Mouse (Mus musculus) forebrain, embryonic 13.5 days (tissue): ENCODE results near the gene Gde1. TPM values are rescaled to one million over a fixed set of nuclear protein-coding genes. Genes with fewer than 3 reads are reported as not detected.

Experiments used
- ATAC-seq: fragments of 200-750 bp; cut with Nextera tagmentation; 2 replicates; pipeline ENCODE4 v1.8.0; 2017
- H3K27ac ChIP-seq: fragments of 300-500 bp; sonication (generic); 2 replicates; pipeline ENCODE4 v1.5.1; 2015; ENCODE audit warnings: inconsistent platforms, mild to moderate bottlenecking, moderate library complexity
- H3K27me3 ChIP-seq: fragments of 300-500 bp; sonication (generic); 2 replicates; pipeline ENCODE4 v1.6.1; 2015; ENCODE audit warnings: mild to moderate bottlenecking, inconsistent platforms
- H3K36me3 ChIP-seq: fragments of 300-500 bp; sonication (generic); 2 replicates; pipeline ENCODE4 v1.6.1; 2015; ENCODE audit warnings: mild to moderate bottlenecking, inconsistent platforms; ENCODE audit not compliant: poor library complexity, severe bottlenecking
- H3K4me1 ChIP-seq: fragments of 300-500 bp; sonication (generic); 2 replicates; pipeline ENCODE4 v1.6.1; 2015; ENCODE audit warnings: inconsistent platforms
- H3K4me2 ChIP-seq: fragments of 300-500 bp; sonication (generic); 2 replicates; pipeline ENCODE4 v1.6.1; 2015; ENCODE audit warnings: inconsistent platforms, mild to moderate bottlenecking, moderate library complexity
- H3K4me3 ChIP-seq: fragments of 300-500 bp; sonication (generic); 2 replicates; pipeline ENCODE4 v1.5.1; 2015; ENCODE audit warnings: mild to moderate bottlenecking, inconsistent platforms
- H3K9ac ChIP-seq: fragments of 300-500 bp; sonication (generic); 2 replicates; pipeline ENCODE4 v1.6.1; 2015; ENCODE audit warnings: mild to moderate bottlenecking, inconsistent platforms
- H3K9me3 ChIP-seq: fragments of 300-500 bp; sonication (generic); replicated peaks from 2 replicates; pipeline ENCODE4 v1.6.1; 2016; ENCODE audit warnings: inconsistent platforms
- WGBS: fragments of 180-500 bp; shearing (Covaris S2); methylation state at CpG from one replicate; pipeline ENCODE4 v1.1.7; 2015; 5-methylcytosine and 5-hydroxymethylcytosine counted together
- polyA plus RNA-seq: library from polyadenylated mRNA; unstranded; fragments of >200 nt; fragmentation: Nextera tagmentation; extraction: Ambion mirVana; gene quantifications from 2 replicates; pipeline ENCODE4 v1.2.1, GENCODE M21; 2015

Gde1 gene
- polyA plus RNA-seq, 1 experiment from 2014 or later = 126 TPM

DNA sequence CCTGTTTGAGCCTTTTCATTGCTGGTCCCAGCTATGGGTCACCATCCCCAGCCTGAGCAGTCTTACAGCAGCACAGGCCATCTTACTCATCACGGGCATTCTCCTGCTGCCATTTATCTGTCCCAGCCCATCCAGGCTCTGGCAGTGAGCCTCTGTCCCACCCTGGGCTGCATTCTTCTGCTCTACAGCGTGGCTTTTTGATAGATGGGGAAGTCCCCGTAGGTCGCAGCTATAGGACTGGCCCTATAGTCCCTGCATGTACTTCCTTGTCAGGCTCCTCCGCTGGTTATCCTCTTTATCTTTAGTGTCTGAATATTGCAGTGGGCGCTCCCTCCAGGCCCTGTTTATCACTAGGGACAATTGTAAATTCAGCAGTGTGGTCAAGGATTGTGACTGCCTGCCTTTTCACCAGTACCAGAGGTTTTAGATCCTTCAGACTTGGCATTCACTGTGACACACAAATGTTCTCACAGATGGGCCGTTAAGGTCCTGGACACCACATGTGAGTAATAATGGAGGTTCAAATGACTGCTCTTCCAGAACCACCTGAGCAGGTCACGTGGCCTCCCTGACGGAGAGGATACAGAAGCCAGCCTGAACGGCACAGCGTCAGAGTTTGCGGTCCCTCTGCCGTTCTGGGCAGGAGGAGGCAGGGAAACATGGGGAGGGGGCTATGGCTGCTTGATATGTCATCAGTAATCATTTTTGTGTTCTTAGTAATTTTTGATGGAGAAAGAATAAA lies 23.4 kb upstream of the Gde1 start:
- Histone ChIP-seq H3K36me3 (peaks cover 95% of the 10 kb centered on the region), H3K27me3 (no peaks in the 10 kb centered on the region), H3K4me2 (no peak overlapping the region), H3K4me3 (no peak overlapping the region), H3K9me3 (no peaks in the 10 kb centered on the region), H3K9ac (no peak overlapping the region), H3K27ac (no peak overlapping the region), H3K4me1 (no peaks in the 10 kb centered on the region)
- WGBS = 94% methylated on average over 13 of the region's 13 CpGs
- ATAC-seq = no peak

DNA sequence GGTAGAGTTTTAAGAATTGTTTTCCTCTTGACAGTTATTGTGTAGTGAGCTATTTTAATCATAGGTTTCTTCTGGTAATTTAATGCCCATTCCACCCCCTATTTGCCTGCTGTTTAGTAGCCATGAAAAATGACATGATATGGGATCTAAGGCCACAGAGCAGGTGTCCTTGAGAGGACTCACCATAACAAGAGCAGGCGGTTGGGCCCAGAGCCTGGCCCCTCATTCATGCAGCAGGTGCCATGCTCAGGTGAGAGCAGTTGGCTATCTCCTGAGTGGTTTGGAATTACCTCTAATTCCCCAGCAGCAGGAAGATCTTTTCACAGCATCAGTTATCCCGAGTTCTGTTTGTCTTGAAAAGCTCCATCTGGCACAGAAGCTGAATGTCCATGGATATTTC lies 19.9 kb upstream of the Gde1 start:
- no peak overlapping the region for H3K4me3 ChIP-seq
- H3K4me2 ChIP-seq = no peak overlapping the region
- H3K4me1 ChIP-seq = no peaks in the 10 kb centered on the region
- ATAC-seq = no peak
- H3K27ac ChIP-seq = no peak overlapping the region
- WGBS = 88% methylated on average over 2 of the region's 2 CpGs
- no peaks in the 10 kb centered on the region for H3K9me3 ChIP-seq
- no peak overlapping the region for H3K9ac ChIP-seq
- H3K27me3 ChIP-seq = no peaks in the 10 kb centered on the region
- peaks cover 87% of the 10 kb centered on the region for H3K36me3 ChIP-seq

DNA sequence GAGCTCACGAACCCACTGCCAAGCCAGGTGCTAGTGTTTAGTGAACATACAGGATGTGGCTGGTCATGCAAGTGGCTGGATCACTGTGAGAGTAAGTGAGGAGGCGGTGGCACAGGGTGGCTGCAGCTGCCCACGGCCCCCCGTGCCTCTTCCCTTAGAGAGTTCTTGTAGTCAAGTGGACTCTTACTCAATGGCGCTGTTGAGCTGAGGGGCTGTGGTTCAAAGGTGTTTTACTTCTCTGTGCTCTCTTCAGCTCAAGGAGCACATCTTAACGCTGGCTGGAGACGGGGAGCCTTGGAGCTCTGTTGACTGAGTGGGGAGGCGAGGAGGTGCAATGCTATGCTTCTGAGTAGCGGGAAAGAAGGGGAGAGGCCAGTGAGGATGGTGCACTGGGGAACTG lies 18.3 kb upstream of the Gde1 start:
- no peaks in the 10 kb centered on the region for H3K27me3 ChIP-seq
- no peak overlapping the region for H3K4me3 ChIP-seq
- no peak for ATAC-seq
- H3K36me3 ChIP-seq = peaks cover 77% of the 10 kb centered on the region
- 87% methylated on average over 9 of the region's 9 CpGs for WGBS
- H3K4me1 ChIP-seq = no peaks in the 10 kb centered on the region
- H3K27ac ChIP-seq = no peak overlapping the region
- H3K9me3 ChIP-seq = no peaks in the 10 kb centered on the region
- no peak overlapping the region for H3K4me2 ChIP-seq
- H3K9ac ChIP-seq = no peak overlapping the region

DNA sequence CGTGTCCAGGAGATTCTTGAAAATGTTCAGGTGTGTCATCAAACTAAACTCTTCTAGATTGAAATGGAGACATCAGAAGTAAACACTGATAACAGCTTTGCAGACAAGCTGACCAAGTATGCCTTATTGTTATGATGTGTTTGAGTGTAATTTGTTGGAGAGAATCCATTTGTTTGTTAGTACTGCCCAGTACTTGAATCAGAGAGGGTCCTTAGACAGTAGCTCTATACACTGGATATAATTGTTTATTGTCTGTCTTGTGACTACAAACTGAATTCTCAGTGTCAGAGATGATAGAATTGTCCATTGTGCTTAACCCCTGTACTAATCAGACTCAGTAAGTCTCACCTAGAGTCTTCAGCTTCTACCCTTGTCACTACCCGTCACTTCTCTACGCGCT lies 12.5 kb upstream of the Gde1 start:
- Histone ChIP-seq H3K4me3 (no peak overlapping the region), H3K27ac (no peak overlapping the region), H3K9me3 (no peaks in the 10 kb centered on the region), H3K36me3 (peaks cover 61% of the 10 kb centered on the region), H3K4me1 (peaks cover 12% of the 10 kb centered on the region), H3K27me3 (no peaks in the 10 kb centered on the region), H3K4me2 (no peak overlapping the region), H3K9ac (no peak overlapping the region)
- WGBS = 98% methylated on average over 4 of the region's 4 CpGs
- ATAC-seq = no peak

DNA sequence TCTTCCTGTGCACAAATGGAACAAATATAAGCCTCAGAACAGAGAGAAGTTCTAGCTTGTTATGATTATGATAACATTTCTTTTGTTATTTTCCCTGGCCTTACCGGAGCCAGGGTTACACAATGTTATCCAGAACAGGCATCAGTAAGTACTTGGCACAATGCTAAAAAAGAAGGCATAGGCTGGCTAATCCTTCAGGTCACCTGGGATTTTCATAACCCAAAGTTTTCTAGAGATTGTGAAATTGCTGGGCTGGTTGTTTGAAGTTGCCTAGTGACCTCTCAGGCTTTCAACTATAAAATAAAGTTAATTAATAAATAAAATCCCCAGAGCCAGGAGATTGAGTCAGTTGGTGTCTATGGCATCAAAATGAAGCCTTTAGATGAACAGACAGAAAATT lies 9.3 kb upstream of the Gde1 start:
- no peak overlapping the region for H3K9ac ChIP-seq
- no peaks in the 10 kb centered on the region for H3K9me3 ChIP-seq
- WGBS = 86% methylated on average over 1 of the region's 1 CpGs
- no peak overlapping the region for H3K27ac ChIP-seq
- no peak for ATAC-seq
- no peak overlapping the region for H3K4me3 ChIP-seq
- peaks cover 39% of the 10 kb centered on the region for H3K36me3 ChIP-seq
- no peak overlapping the region for H3K4me2 ChIP-seq
- H3K27me3 ChIP-seq = no peaks in the 10 kb centered on the region
- H3K4me1 ChIP-seq = peaks cover 15% of the 10 kb centered on the region

DNA sequence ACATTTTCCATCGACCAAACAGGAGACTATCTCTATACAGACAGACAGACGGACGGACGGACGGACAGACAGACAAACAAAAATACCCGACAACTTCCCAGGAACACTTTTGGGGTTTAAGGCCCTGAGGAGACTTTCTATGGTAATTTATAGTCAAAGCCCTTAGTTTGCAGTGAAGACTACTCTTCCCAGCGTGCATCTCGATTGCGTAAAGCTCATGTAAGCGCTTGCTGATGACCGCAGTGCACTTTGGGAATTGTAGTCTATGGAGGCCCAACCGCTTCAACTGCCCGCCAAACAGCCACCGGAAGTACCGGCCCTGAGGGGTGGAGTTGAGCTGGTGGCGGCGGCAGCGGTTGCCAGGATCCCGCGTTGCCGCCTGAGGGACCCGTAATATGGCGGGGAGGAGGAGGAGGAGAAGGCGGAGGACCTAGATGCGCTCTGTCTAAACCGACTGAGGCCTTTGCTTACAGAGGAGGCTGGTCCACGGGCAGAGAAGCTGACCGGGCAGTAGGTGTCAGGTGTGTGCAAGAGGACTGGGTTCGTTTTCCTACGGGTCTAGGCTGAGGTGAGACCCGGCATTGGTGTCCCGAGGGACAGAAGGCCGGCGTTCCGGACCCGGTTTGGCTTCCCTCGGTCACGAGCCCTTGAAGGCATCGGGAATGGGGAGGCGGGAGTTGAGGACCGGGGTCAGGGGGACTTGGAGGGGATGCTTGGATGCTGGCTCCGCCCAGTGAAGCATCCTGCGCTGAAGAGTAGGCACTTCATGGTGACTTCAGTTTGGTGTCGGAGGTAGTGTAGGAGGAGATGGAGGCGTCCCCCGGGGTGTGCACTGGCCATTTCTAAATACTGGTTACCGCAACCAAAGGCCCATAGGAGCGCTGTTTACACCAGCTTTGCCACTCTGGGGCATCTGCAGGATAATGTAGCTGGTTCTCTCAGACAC lies 6.9 kb upstream of the Gde1 start, which contains the start of gene Ccp110:
Ccp110 (plus strand) TSS at position 325 of the 946 bp plus-strand sequence.
- peaks cover 25% of the 10 kb centered on the region for H3K36me3 ChIP-seq
- H3K9ac ChIP-seq = peak within 1 kb of the TSS; percentile 84
- no peaks in the 10 kb centered on the region for H3K27me3 ChIP-seq
- ATAC-seq = peak; percentile 99
- peaks cover 15% of the 10 kb centered on the region for H3K4me1 ChIP-seq
- peak within 1 kb of the TSS; percentile 77 for H3K4me2 ChIP-seq
- 1% methylated on average over 48 of the region's 48 CpGs for WGBS
- H3K27ac ChIP-seq = peak within 1 kb of the TSS; percentile 64; the same call in 1 of the 2 replicates
- H3K9me3 ChIP-seq = no peaks in the 10 kb centered on the region
- peak within 1 kb of the TSS; percentile 96 for H3K4me3 ChIP-seq

DNA sequence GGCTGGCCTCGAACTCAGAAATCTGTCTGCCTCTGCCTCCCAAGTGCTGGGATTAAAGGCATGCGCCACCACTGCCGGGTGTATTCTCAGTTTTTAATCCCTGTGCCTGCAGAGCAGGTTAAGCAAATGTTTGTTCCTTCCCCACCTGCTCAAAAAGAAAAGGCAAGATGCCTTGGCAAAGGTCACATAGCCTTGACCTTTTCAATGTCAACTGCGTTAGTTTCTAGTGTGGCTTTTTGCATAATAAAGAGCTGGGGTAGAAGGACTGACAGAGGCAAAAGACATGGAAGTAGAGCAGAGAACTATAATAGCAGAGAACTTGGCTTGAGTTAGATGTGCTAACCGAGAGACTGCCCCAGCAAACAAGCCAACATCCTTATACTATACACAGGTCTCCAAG lies 5.2 kb upstream of the Gde1 start:
- WGBS = 76% methylated on average over 5 of the region's 5 CpGs
- H3K4me3 ChIP-seq = no peak overlapping the region
- H3K27me3 ChIP-seq = no peaks in the 10 kb centered on the region
- no peak overlapping the region for H3K9ac ChIP-seq
- no peak overlapping the region for H3K27ac ChIP-seq
- no peak for ATAC-seq
- H3K4me2 ChIP-seq = no peak overlapping the region
- peaks cover 20% of the 10 kb centered on the region for H3K4me1 ChIP-seq
- peaks cover 14% of the 10 kb centered on the region for H3K36me3 ChIP-seq
- no peaks in the 10 kb centered on the region for H3K9me3 ChIP-seq

DNA sequence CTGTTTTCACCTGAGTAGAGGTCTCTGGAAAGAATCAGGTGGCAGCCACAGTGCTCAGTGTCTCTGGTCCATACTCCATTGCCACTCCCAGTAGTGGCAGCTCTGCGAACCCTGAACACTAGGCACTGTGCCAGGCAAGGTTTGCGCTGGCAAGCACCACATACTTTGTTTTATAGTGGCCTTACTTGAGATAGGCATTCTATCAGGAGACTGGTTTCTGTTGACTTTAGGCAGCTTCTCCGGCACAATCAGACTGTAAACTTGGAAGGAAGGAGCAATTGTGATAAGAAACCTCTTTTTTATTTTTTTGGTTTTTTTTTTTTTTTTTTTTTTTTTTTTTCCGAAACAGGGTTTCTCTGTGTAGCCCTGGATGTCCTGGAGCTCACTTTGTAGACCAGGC lies 2.4 kb upstream of the Gde1 start:
- ATAC-seq = no peak
- peaks cover 28% of the 10 kb centered on the region for H3K4me1 ChIP-seq
- no peak overlapping the region for H3K9ac ChIP-seq
- H3K27me3 ChIP-seq = no peaks in the 10 kb centered on the region
- 80% methylated on average over 4 of the region's 4 CpGs for WGBS
- no peak overlapping the region for H3K4me2 ChIP-seq
- peaks cover 3% of the 10 kb centered on the region; the same call in 1 of the 2 replicates for H3K36me3 ChIP-seq
- no peaks in the 10 kb centered on the region for H3K9me3 ChIP-seq
- H3K27ac ChIP-seq = no peak overlapping the region
- H3K4me3 ChIP-seq = no peak overlapping the region

DNA sequence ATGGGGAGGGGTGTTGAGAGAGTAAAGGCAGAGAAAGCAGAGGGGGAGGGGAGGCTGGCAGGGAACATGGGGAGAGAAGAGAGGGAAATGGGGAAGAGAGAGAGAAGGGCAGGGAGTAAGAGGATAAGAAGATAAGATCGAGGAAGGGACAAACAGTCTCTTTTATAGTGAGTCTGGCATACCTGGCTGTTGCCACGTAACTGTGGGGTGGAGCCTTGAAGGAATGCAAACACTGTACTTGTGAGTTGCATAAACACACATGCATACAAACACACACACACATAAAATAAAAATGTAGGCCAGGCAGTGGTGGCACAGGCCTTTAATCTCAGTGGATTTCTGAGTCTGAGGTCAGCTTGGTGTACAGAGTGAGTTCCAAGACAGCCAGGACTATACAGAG lies 1.6 kb upstream of the Gde1 start:
- Histone ChIP-seq H3K4me2 (no peak overlapping the region), H3K4me1 (peaks cover 26% of the 10 kb centered on the region), H3K9me3 (no peaks in the 10 kb centered on the region), H3K27ac (no peak overlapping the region), H3K36me3 (peaks cover 5% of the 10 kb centered on the region; the same call in 1 of the 2 replicates), H3K27me3 (no peaks in the 10 kb centered on the region), H3K4me3 (no peak overlapping the region), H3K9ac (no peak overlapping the region)
- no peak for ATAC-seq
- WGBS = 83% methylated on average over 2 of the region's 2 CpGs

DNA sequence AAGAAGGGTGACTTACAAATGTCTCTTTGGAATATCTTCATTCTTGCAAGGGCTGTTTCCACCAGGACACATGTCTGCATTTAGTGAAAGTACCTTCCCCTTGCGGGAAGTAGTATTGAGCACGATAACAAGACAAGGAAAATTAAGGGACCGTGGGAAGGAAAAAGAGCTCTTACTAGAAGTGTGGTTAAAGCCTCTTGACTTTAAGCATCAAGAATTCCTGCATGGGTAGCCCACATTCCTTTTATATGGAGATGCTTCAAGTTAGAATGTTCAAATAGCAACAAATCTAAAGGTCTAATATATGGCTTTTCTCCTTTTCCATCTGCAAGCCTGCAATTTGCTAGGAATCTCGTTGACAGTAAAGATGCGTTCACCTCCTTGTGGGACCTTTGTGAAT lies 910 bp upstream of the Gde1 start:
- 91% methylated on average over 5 of the region's 5 CpGs for WGBS
- H3K9ac ChIP-seq = no peak overlapping the region
- no peak overlapping the region for H3K4me3 ChIP-seq
- H3K36me3 ChIP-seq = peaks cover 8% of the 10 kb centered on the region; the same call in 1 of the 2 replicates
- peaks cover 30% of the 10 kb centered on the region for H3K4me1 ChIP-seq
- no peaks in the 10 kb centered on the region for H3K9me3 ChIP-seq
- ATAC-seq = no peak
- no peaks in the 10 kb centered on the region for H3K27me3 ChIP-seq
- no peak overlapping the region for H3K27ac ChIP-seq
- no peak overlapping the region for H3K4me2 ChIP-seq

DNA sequence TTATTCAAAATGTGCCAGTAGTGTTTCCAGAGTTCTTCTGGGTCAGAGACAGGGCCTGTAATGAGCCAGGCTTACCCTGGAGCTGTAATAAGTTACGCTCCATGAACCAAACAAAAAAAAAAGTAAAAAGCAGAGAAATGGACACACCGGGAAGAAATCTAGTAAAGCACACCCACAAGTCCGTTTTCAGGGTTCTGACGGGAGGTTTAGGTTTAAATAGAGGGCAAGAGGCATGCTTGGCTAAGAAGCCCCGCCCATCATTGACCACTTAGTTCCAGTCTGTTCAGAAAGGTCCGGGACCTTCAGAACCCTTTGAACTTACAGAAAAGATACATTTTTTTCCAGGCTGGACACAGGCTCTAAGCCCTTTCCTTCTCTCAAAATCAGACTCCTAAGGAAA lies 473 bp upstream of the Gde1 start:
- H3K27me3 ChIP-seq = no peaks in the 10 kb centered on the region
- no peak overlapping the region for H3K9ac ChIP-seq
- ATAC-seq = peak; percentile 7; the same call in 1 of the 2 replicates
- H3K27ac ChIP-seq = no peak overlapping the region
- H3K36me3 ChIP-seq = peaks cover 11% of the 10 kb centered on the region
- peak overlapping the region; percentile 84 for H3K4me3 ChIP-seq
- WGBS = 25% methylated on average over 6 of the region's 6 CpGs
- H3K9me3 ChIP-seq = no peaks in the 10 kb centered on the region
- H3K4me2 ChIP-seq = peak overlapping the region; percentile 68
- H3K4me1 ChIP-seq = peaks cover 30% of the 10 kb centered on the region
